Mouse (Mus musculus): Measurements from ENCODE around the gene Ttc7b.

DNA sequence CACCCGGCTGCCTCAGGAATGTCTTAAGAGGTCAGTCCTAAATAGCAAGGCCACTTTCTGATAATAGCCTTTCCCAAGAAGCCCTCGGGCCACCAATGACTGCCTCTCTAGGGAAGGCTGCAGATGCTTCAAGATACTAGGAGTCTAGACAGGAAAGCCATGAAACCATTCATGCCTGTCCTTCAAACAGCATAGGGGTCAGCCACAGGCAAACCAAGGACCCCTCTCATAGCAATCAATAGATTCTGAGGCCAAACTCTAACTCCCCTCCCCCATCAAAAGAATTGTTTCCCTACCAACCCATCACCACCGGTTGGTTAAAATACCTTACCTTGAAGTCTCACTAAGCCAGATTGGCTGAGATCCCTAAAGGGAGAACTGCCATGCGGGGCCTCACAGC lies 5.1 kb downstream of the Ttc7b start:
- no peak for TF ChIP-seq CTCF (IDR thresholded peaks at IDR 0.05; ENCODE audit: borderline replicate concordance, extremely low read depth, insufficient read depth, insufficient read length)
- no peak for TF ChIP-seq POLR2A (IDR thresholded peaks at IDR 0.05; ENCODE audit: borderline replicate concordance, extremely low read depth, insufficient read depth, insufficient read length, poor library complexity, severe bottlenecking)

Measured in brain, embryonic 14.5 days (tissue).